ENCODE assay signal across 27 mouse cellular contexts in the genomic region with DNA sequence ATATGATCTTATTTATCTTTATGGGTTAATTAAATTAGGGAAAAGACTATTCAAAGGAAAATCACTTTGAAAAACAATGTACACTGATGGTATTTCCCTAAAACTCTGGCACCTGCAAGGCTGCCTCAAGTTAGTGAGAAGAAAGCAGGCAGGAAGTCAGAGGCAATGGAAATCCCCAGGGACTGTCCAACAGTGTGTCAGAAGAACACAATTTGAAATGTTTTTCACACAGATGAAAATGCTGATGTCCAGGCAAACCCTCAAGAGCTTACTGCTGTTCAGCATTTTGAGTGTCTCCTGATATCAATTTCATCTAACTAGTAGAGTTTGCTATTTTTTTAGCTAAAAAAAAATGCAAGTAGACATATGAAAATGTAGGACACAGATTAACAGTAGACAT.
DNase-seq lines count a peak whose midpoint lies in the region; ATAC-seq and TF ChIP-seq lines count a peak whose summit lies in the region.
"Had no signal": no experiment of that assay in that cellular context is flagged by ENCODE, and none has a peak within 500 bp of the region (broad histone marks: within the 10 kb centered on the region; RNA-seq: fewer than 3 reads in every experiment).

No protein-coding gene starts in this region.

- no peak for TF ChIP-seq CTCF in thymus, adult 2 months (IDR thresholded peaks at IDR 0.05; ENCODE audit: borderline replicate concordance, control insufficient read depth, extremely low read depth, insufficient read depth, low read length, poor library complexity)

- no peaks in the 10 kb centered on the region for H3K4me1 ChIP-seq in midbrain, embryonic 14.5 days (ENCODE audit: control insufficient read depth, insufficient read depth, low read length)
- H3K4me1 ChIP-seq in midbrain, embryonic 16.5 days (ENCODE audit: control insufficient read depth, insufficient read depth, low read length) = no peaks in the 10 kb centered on the region
- H3K4me1 ChIP-seq in thymus, adult 2 months (replicated peaks; ENCODE audit: control insufficient read depth, insufficient read depth, low read length) = no peaks in the 10 kb centered on the region
- H3K4me1 ChIP-seq: embryonic facial prominence, embryonic 10.5 days; embryonic facial prominence, embryonic 13.5 days; forebrain, embryonic 13.5 days; hindbrain, embryonic 10.5 days had no signal

- H3K36me3 ChIP-seq in midbrain, embryonic 14.5 days (ENCODE audit: control insufficient read depth, insufficient read depth, low read length) = no peaks in the 10 kb centered on the region
- no peaks in the 10 kb centered on the region for H3K36me3 ChIP-seq in midbrain, embryonic 16.5 days (ENCODE audit: control insufficient read depth, insufficient read depth, low read length)
- H3K36me3 ChIP-seq in thymus, adult 2 months (ENCODE audit: control insufficient read depth, insufficient read depth, low read length) = no peaks in the 10 kb centered on the region
- H3K36me3 ChIP-seq: embryonic facial prominence, embryonic 10.5 days; embryonic facial prominence, embryonic 13.5 days; G1E; hindbrain, embryonic 10.5 days had no signal

- no peak overlapping the region for H3K27ac ChIP-seq in midbrain, embryonic 14.5 days (replicated peaks; ENCODE audit: low read depth, low read length)
- no peak overlapping the region for H3K27ac ChIP-seq in midbrain, embryonic 16.5 days (ENCODE audit: low read length)
- H3K27ac ChIP-seq in thymus, adult 2 months (ENCODE audit: control insufficient read depth, insufficient read depth, low read length) = no peak overlapping the region
- H3K27ac ChIP-seq: embryonic facial prominence, embryonic 10.5 days; embryonic facial prominence, embryonic 13.5 days; forebrain, embryonic 13.5 days; hindbrain, embryonic 10.5 days; hindbrain, embryonic 14.5 days had no signal

- TF ChIP-seq POLR2A in thymus, adult 2 months (IDR thresholded peaks at IDR 0.05; ENCODE audit: control insufficient read depth, extremely low read depth, insufficient read depth, low read length, poor library complexity) = no peak

- H3K9ac ChIP-seq in midbrain, embryonic 14.5 days (replicated peaks; ENCODE audit: low read length) = no peak overlapping the region
- H3K9ac ChIP-seq in midbrain, embryonic 16.5 days (ENCODE audit: low read depth, low read length) = no peak overlapping the region
- H3K9ac ChIP-seq: embryonic facial prominence, embryonic 13.5 days; forebrain, embryonic 13.5 days; hindbrain, embryonic 14.5 days had no signal

- H3K9me3 ChIP-seq in midbrain, embryonic 14.5 days (ENCODE audit: control insufficient read depth, low read length) = no peaks in the 10 kb centered on the region
- H3K9me3 ChIP-seq in midbrain, embryonic 16.5 days (replicated peaks; ENCODE audit: control insufficient read depth, low read length, poor library complexity, severe bottlenecking) = no peaks in the 10 kb centered on the region
- H3K9me3 ChIP-seq: embryonic facial prominence, embryonic 10.5 days; embryonic facial prominence, embryonic 13.5 days; forebrain, embryonic 13.5 days; hindbrain, embryonic 10.5 days had no signal

- intact Hi-C loops in left cerebral cortex, postnatal 14 days (cut with DNase I) = no loop called here

- no peak overlapping the region for H3K4me3 ChIP-seq in midbrain, embryonic 14.5 days (replicated peaks; ENCODE audit: low read depth, low read length)
- no peak overlapping the region for H3K4me3 ChIP-seq in midbrain, embryonic 16.5 days (ENCODE audit: low read depth, low read length)
- H3K4me3 ChIP-seq in thymus, adult 2 months (ENCODE audit: control insufficient read depth, insufficient read depth, low read length) = no peak overlapping the region
- H3K4me3 ChIP-seq: embryonic facial prominence, embryonic 10.5 days; embryonic facial prominence, embryonic 13.5 days; erythroblast, embryonic 14.5 days; forebrain, embryonic 13.5 days; hindbrain, embryonic 10.5 days had no signal

- ATAC-seq in midbrain, embryonic 14.5 days (ENCODE audit: low FRiP score, low TSS enrichment) = no peak
- ATAC-seq in midbrain, embryonic 16.5 days = no peak
- peak; percentile 94 for ATAC-seq in inflammation-experienced regulatory T-cells, adult 6 months
- ATAC-seq: forebrain, embryonic 13.5 days; forebrain, embryonic 16.5 days; intestine, embryonic 16.5 days had no signal

- H3K27me3 ChIP-seq in midbrain, embryonic 14.5 days (ENCODE audit: control insufficient read depth, insufficient read depth, low read length) = no peaks in the 10 kb centered on the region
- H3K27me3 ChIP-seq in midbrain, embryonic 16.5 days (ENCODE audit: control insufficient read depth, insufficient read depth, low read depth, low read length) = no peaks in the 10 kb centered on the region
- no peaks in the 10 kb centered on the region for H3K27me3 ChIP-seq in thymus, adult 2 months (ENCODE audit: control insufficient read depth, insufficient read depth, low read length)
- H3K27me3 ChIP-seq: embryonic facial prominence, embryonic 13.5 days; forebrain, embryonic 13.5 days had no signal

- DNase-seq in midbrain, embryonic 14.5 days = peak; percentile 3
- DNase-seq in CD4-positive, CD25-positive, alpha-beta regulatory T cell, adult 2 months (ENCODE audit: low read depth, low spot score) = peak; percentile 65
- peak; percentile 16 for DNase-seq in Muller cell, postnatal 12 days (ENCODE audit: inconsistent ontology term)
- DNase-seq in left cerebral cortex, postnatal 14 days (ENCODE audit: low spot score in 2 of 2) = no peak
- DNase-seq in thymus, adult 2 months = no peak
- DNase-seq in thymus, postnatal 14 days = no peak
- DNase-seq: adrenal gland, adult 8-10 months; adrenal gland, postnatal 25 days; cerebellum, adult 11-12 months; cerebellum, adult 8-10 months; cerebellum, postnatal 10 days; cerebellum, postnatal 36 days; embryo, embryonic 11 days; gastrocnemius, postnatal 14 days; heart, adult 18-20 months; kidney, adult 18-20 months had no signal

- no peak overlapping the region for H3K4me2 ChIP-seq in midbrain, embryonic 14.5 days (ENCODE audit: low read length)
- no peak overlapping the region for H3K4me2 ChIP-seq in midbrain, embryonic 16.5 days (ENCODE audit: low read length)
- H3K4me2 ChIP-seq: embryonic facial prominence, embryonic 13.5 days; forebrain, embryonic 13.5 days; hindbrain, embryonic 14.5 days had no signal

Comparison
In these comparisons a context has a peak if more than half of its experiments do, and no peak if none do; other contexts are left out.
1. DNase-seq: peak in midbrain, embryonic 14.5 days (single experiment), CD4-positive, CD25-positive, alpha-beta regulatory T cell, adult 2 months (single experiment) and Muller cell, postnatal 12 days (single experiment); none in left cerebral cortex, postnatal 14 days (0 of 2), thymus, adult 2 months (single experiment) and thymus, postnatal 14 days (single experiment).